Mouse (Mus musculus): ENCODE measurements at regions not wholly inside any gene's neighbourhood (a gene's known extent, or its start where the extent isn't known, plus 50 kb on each side); places are given as distances from the start of the nearest gene placed in this dataset. TPM values are rescaled to one million over a fixed set of nuclear protein-coding genes. Genes with fewer than 3 reads are reported as not detected.

- DNase-seq (ENCODE audit: low spot score, missing footprints) (peak; percentile 51), ATAC-seq (ENCODE audit: low FRiP score) (no peak)
- no peaks in the 10 kb centered on the region for H3K9me3 ChIP-seq (ENCODE audit: control insufficient read depth, low read length)
- H3K9ac ChIP-seq (ENCODE audit: low read length): no peak overlapping the region
- no peaks in the 10 kb centered on the region for H3K27me3 ChIP-seq (ENCODE audit: control insufficient read depth, insufficient read depth, low read length)
- no peak overlapping the region for H3K4me3 ChIP-seq (ENCODE audit: low read depth, low read length)
- no peaks in the 10 kb centered on the region for H3K4me1 ChIP-seq (ENCODE audit: control insufficient read depth, insufficient read depth, low read length)
- H3K36me3 ChIP-seq (ENCODE audit: control insufficient read depth, insufficient read depth, low read length): no peaks in the 10 kb centered on the region
- H3K27ac ChIP-seq (ENCODE audit: low read depth, low read length): no peak overlapping the region
- H3K4me2 ChIP-seq: no peak overlapping the region
- 81% methylated on average over 2 of the region's 2 CpGs for WGBS
Measured at GRCm38 (mm10) chr11:24843839-24844738, 766.2 kb downstream of the Bcl11a start.

- 84% methylated on average over 6 of the region's 6 CpGs for WGBS
- H3K36me3 ChIP-seq (ENCODE audit: control insufficient read depth, insufficient read depth, low read length): no peaks in the 10 kb centered on the region
- no peaks in the 10 kb centered on the region for H3K4me1 ChIP-seq (ENCODE audit: control insufficient read depth, insufficient read depth, low read length)
- H3K9ac ChIP-seq (ENCODE audit: low read length): no peak overlapping the region
- no peak for ATAC-seq (ENCODE audit: low FRiP score)
- no peaks in the 10 kb centered on the region for H3K9me3 ChIP-seq (ENCODE audit: control insufficient read depth, low read length)
- H3K27ac ChIP-seq (ENCODE audit: low read depth, low read length): no peak overlapping the region
- no peak overlapping the region for H3K4me3 ChIP-seq (ENCODE audit: low read depth, low read length)
- peak; percentile 77 for DNase-seq (ENCODE audit: low spot score, missing footprints)
- no peak overlapping the region for H3K4me2 ChIP-seq
- H3K27me3 ChIP-seq (ENCODE audit: control insufficient read depth, insufficient read depth, low read length): no peaks in the 10 kb centered on the region
Measured at GRCm38 (mm10) chr11:24856991-24857390, 779.1 kb downstream of the Bcl11a start.

- Histone ChIP-seq H3K27ac (ENCODE audit: low read depth, low read length) (no peak overlapping the region), H3K4me1 (ENCODE audit: control insufficient read depth, insufficient read depth, low read length) (no peaks in the 10 kb centered on the region), H3K27me3 (ENCODE audit: control insufficient read depth, insufficient read depth, low read length) (no peaks in the 10 kb centered on the region), H3K4me3 (ENCODE audit: low read depth, low read length) (no peak overlapping the region), H3K4me2 (no peak overlapping the region), H3K9ac (ENCODE audit: low read length) (no peak overlapping the region), H3K36me3 (ENCODE audit: control insufficient read depth, insufficient read depth, low read length) (no peaks in the 10 kb centered on the region), H3K9me3 (ENCODE audit: control insufficient read depth, low read length) (no peaks in the 10 kb centered on the region)
- WGBS: 44% methylated on average over 11 of the region's 11 CpGs
- DNase-seq (ENCODE audit: low spot score, missing footprints) (peak; percentile 84), ATAC-seq (ENCODE audit: low FRiP score) (peak; percentile 64; the same call in 1 of the 2 replicates)
Measured at GRCm38 (mm10) chr11:24864637-24865036, 786.8 kb downstream of the Bcl11a start.

- peak; percentile 19 for DNase-seq (ENCODE audit: low spot score, missing footprints)
- Histone ChIP-seq H3K9me3 (ENCODE audit: control insufficient read depth, low read length) (no peaks in the 10 kb centered on the region), H3K4me1 (ENCODE audit: control insufficient read depth, insufficient read depth, low read length) (no peaks in the 10 kb centered on the region), H3K4me2 (no peak overlapping the region), H3K27ac (ENCODE audit: low read depth, low read length) (no peak overlapping the region), H3K27me3 (ENCODE audit: control insufficient read depth, insufficient read depth, low read length) (no peaks in the 10 kb centered on the region), H3K36me3 (ENCODE audit: control insufficient read depth, insufficient read depth, low read length) (no peaks in the 10 kb centered on the region), H3K4me3 (ENCODE audit: low read depth, low read length) (no peak overlapping the region), H3K9ac (ENCODE audit: low read length) (no peak overlapping the region)
- WGBS: 73% methylated on average over 3 of the region's 3 CpGs
- ATAC-seq (ENCODE audit: low FRiP score): no peak
Measured at GRCm38 (mm10) chr11:24865067-24865796, 787.4 kb downstream of the Bcl11a start.

Small RNA genes lying in the stretch of these regions (microRNA-seq; reads per million reads assigned to microRNA genes)
- not detected for gene Gm25507
